Mouse (Mus musculus) forebrain, embryonic 12.5 days (tissue): ENCODE results near the gene AU018091. TPM values are rescaled to one million over a fixed set of nuclear protein-coding genes. Genes with fewer than 3 reads are reported as not detected.
"Not testable (repeated sequence)": the region's sequence is repeated elsewhere in the genome, so short reads cannot be mapped to it uniquely, and the experiment has no call there.

Experiments used
- ATAC-seq: fragments of 200-750 bp; cut with Nextera tagmentation; 2 replicates; pipeline ENCODE4 v1.8.0; 2017; ENCODE audit warnings: moderate TSS enrichment; ENCODE audit not compliant: low FRiP score
- H3K27ac ChIP-seq: fragments of 300-500 bp; sonication (generic); 2 replicates; pipeline ENCODE4 v1.5.1; 2016; ENCODE audit warnings: mild to moderate bottlenecking
- H3K27me3 ChIP-seq: fragments of 300-500 bp; sonication (generic); 2 replicates; pipeline ENCODE4 v1.6.1; 2016; ENCODE audit warnings: mild to moderate bottlenecking
- H3K36me3 ChIP-seq: fragments of 300-500 bp; sonication (generic); replicated peaks from 2 replicates; pipeline ENCODE4 v1.6.1; 2016; ENCODE audit warnings: mild to moderate bottlenecking
- H3K4me1 ChIP-seq: fragments of 300-500 bp; sonication (generic); 2 replicates; pipeline ENCODE4 v1.6.1; 2016
- H3K4me2 ChIP-seq: fragments of 300-500 bp; sonication (generic); 2 replicates; pipeline ENCODE4 v1.6.1; 2016; ENCODE audit warnings: mild to moderate bottlenecking, moderate library complexity
- H3K4me3 ChIP-seq: fragments of 300-500 bp; sonication (generic); replicated peaks from 2 replicates; pipeline ENCODE4 v1.5.1; 2016; ENCODE audit warnings: mild to moderate bottlenecking
- H3K9ac ChIP-seq: fragments of 300-500 bp; sonication (generic); 2 replicates; pipeline ENCODE4 v1.6.1; 2016; ENCODE audit warnings: mild to moderate bottlenecking
- H3K9me3 ChIP-seq: fragments of 300-500 bp; sonication (generic); 2 replicates; pipeline ENCODE4 v1.6.1; 2016
- WGBS: fragments of 180-500 bp; shearing (Covaris S2); methylation state at CpG from one replicate; pipeline ENCODE4 v1.1.7; 2016; 5-methylcytosine and 5-hydroxymethylcytosine counted together
- polyA plus RNA-seq: library from polyadenylated mRNA; unstranded; fragments of >200 nt; fragmentation: Nextera tagmentation; extraction: Ambion mirVana; gene quantifications from 2 replicates; pipeline ENCODE4 v1.2.1, GENCODE M21; 2016

AU018091 gene
- polyA plus RNA-seq, 1 experiment from 2014 or later, result 0.26 TPM

- Histone ChIP-seq H3K9me3 (no peaks in the 10 kb centered on the region), H3K36me3 (no peaks in the 10 kb centered on the region), H3K4me3 (no peak overlapping the region), H3K4me2 (no peak overlapping the region), H3K27ac (no peak overlapping the region), H3K9ac (no peak overlapping the region), H3K27me3 (no peaks in the 10 kb centered on the region), H3K4me1 (no peaks in the 10 kb centered on the region)
- WGBS, result 55% methylated on average over 11 of the region's 11 CpGs
- ATAC-seq, result no peak
Observed at GRCm38 (mm10) chr7:3198884-3199283, 29.9 kb upstream of the AU018091 start.

DNA sequence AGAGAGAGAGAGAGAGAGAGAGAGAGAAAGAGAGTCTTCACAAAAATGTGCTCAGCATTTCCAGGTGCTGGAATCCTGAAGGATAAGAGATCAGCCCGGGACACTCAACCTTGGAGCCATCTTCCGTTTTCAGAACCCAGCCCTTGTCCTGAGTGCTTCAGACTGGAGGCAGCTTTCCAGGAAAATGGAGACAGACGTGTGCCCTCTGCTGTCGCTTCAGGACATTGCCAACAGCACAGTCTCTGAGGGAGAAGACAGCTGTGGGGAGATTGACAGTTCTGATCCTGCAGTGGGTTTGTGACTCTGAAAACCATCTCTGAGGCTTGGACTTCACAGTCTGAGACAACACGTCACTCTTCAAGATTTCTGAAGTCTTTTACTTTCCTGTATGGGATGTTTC, 26.8 kb upstream of the AU018091 start:
- no peak for ATAC-seq
- no peak overlapping the region for H3K4me2 ChIP-seq
- 70% methylated on average over 5 of the region's 5 CpGs for WGBS

GRCm38 (mm10) chr7:3194531-3194930, 25.5 kb upstream of the AU018091 start:
- Histone ChIP-seq H3K27ac (no peak overlapping the region), H3K9me3 (0 out of 2 replicates have a peak, but pooled peaks cover 5% of the 10 kb centered on the region), H3K9ac (no peak overlapping the region), H3K36me3 (no peaks in the 10 kb centered on the region), H3K4me3 (no peak overlapping the region), H3K4me2 (no peak overlapping the region), H3K27me3 (no peaks in the 10 kb centered on the region), H3K4me1 (no peaks in the 10 kb centered on the region)
- ATAC-seq, result no peak
- WGBS, result 90% methylated on average over 4 of the region's 4 CpGs

More for the DNA sequence above, 26.8 kb upstream of the AU018091 start:
- no peaks in the 10 kb centered on the region for H3K27me3 ChIP-seq
- no peaks in the 10 kb centered on the region for H3K36me3 ChIP-seq
- no peak overlapping the region for H3K9ac ChIP-seq
- no peak overlapping the region for H3K27ac ChIP-seq
- H3K4me1 ChIP-seq, result no peaks in the 10 kb centered on the region
- no peak overlapping the region for H3K4me3 ChIP-seq
- H3K9me3 ChIP-seq, result 0 out of 2 replicates have a peak, but pooled peaks cover 5% of the 10 kb centered on the region

- H3K27me3 ChIP-seq, result no peaks in the 10 kb centered on the region
- H3K27ac ChIP-seq, result no peak overlapping the region
- H3K4me3 ChIP-seq, result no peak overlapping the region
- no peaks in the 10 kb centered on the region for H3K36me3 ChIP-seq
- WGBS, result 12% methylated on average over 6 of the region's 6 CpGs
- H3K9ac ChIP-seq, result no peak overlapping the region
- H3K4me1 ChIP-seq, result no peaks in the 10 kb centered on the region
- H3K4me2 ChIP-seq, result no peak overlapping the region
- 0 out of 2 replicates have a peak, but pooled peaks cover 5% of the 10 kb centered on the region for H3K9me3 ChIP-seq
- ATAC-seq, result no peak
Observed at GRCm38 (mm10) chr7:3193905-3194304, 24.9 kb upstream of the AU018091 start.

GRCm38 (mm10) chr7:3193049-3193632, 24.1 kb upstream of the AU018091 start:
- no peak overlapping the region for H3K4me3 ChIP-seq
- H3K9me3 ChIP-seq, result 0 out of 2 replicates have a peak, but pooled peaks cover 5% of the 10 kb centered on the region
- 79% methylated on average over 4 of the region's 4 CpGs for WGBS
- H3K27me3 ChIP-seq, result no peaks in the 10 kb centered on the region
- no peak overlapping the region for H3K27ac ChIP-seq
- no peak overlapping the region for H3K4me2 ChIP-seq
- H3K4me1 ChIP-seq, result no peaks in the 10 kb centered on the region
- H3K9ac ChIP-seq, result no peak overlapping the region
- no peak for ATAC-seq
- H3K36me3 ChIP-seq, result no peaks in the 10 kb centered on the region

- H3K27me3 ChIP-seq, result no peaks in the 10 kb centered on the region
- H3K9me3 ChIP-seq, result 0 out of 2 replicates have a peak, but pooled peaks cover 5% of the 10 kb centered on the region
- no peak overlapping the region for H3K4me3 ChIP-seq
- H3K4me1 ChIP-seq, result no peaks in the 10 kb centered on the region
- H3K4me2 ChIP-seq, result no peak overlapping the region
- ATAC-seq, result no peak
- no peak overlapping the region for H3K9ac ChIP-seq
- WGBS, result 88% methylated on average over 12 of the region's 12 CpGs
- no peak overlapping the region for H3K27ac ChIP-seq
- no peaks in the 10 kb centered on the region for H3K36me3 ChIP-seq
Observed at GRCm38 (mm10) chr7:3191971-3192498, 23.0 kb upstream of the AU018091 start.

DNA sequence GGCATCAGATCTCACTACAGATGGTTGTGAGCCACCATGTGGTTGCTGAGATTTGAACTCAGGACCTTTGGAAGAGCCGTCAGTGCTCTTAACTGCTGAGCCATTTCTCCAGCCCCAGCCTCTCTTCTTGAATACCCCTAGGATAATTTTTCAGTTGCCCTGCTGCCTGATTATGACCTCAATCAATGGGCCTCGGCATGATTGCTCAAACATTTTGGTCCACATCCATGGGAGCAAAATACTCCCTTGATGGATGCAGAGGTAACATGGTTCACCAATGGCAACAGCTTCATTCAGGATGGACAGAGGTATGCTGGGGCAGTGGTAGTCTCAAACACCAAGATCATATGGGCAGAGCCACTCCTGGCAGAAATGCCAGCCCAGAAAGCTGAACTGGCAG, 17.7 kb upstream of the AU018091 start:
- H3K4me3 ChIP-seq, H3K9me3 ChIP-seq, H3K4me1 ChIP-seq, H3K27me3 ChIP-seq, H3K27ac ChIP-seq, H3K9ac ChIP-seq, H3K4me2 ChIP-seq, ATAC-seq, H3K36me3 ChIP-seq: not testable (repeated sequence)
- 87% methylated on average over 2 of the region's 2 CpGs for WGBS

- H3K4me3 ChIP-seq, result no peak overlapping the region
- H3K4me2 ChIP-seq, result no peak overlapping the region
- no CpG with 5 or more reads among the region's 1 CpGs for WGBS
- no peaks in the 10 kb centered on the region for H3K9me3 ChIP-seq
- no peaks in the 10 kb centered on the region for H3K4me1 ChIP-seq
- no peak overlapping the region for H3K9ac ChIP-seq
- H3K36me3 ChIP-seq, result no peaks in the 10 kb centered on the region
- no peaks in the 10 kb centered on the region for H3K27me3 ChIP-seq
- ATAC-seq, result no peak
- H3K27ac ChIP-seq, result no peak overlapping the region
Observed at GRCm38 (mm10) chr7:3186136-3186535, 17.1 kb upstream of the AU018091 start.

GRCm38 (mm10) chr7:3184394-3184793, 15.4 kb upstream of the AU018091 start:
- WGBS, result 53% methylated on average over 4 of the region's 4 CpGs

GRCm38 (mm10) chr7:3180958-3181357, 12.0 kb upstream of the AU018091 start:
- H3K27ac ChIP-seq, H3K9ac ChIP-seq, H3K4me2 ChIP-seq, H3K4me3 ChIP-seq, H3K4me1 ChIP-seq, H3K36me3 ChIP-seq, H3K27me3 ChIP-seq, H3K9me3 ChIP-seq, ATAC-seq: not testable (repeated sequence)
- WGBS, result 92% methylated on average over 24 of the region's 24 CpGs

More at GRCm38 (mm10) chr7:3184394-3184793, 15.4 kb upstream of the AU018091 start:
- Histone ChIP-seq H3K4me3 (no peak overlapping the region), H3K9ac (no peak overlapping the region), H3K36me3 (no peaks in the 10 kb centered on the region), H3K4me2 (no peak overlapping the region), H3K27me3 (no peaks in the 10 kb centered on the region), H3K27ac (no peak overlapping the region), H3K4me1 (no peaks in the 10 kb centered on the region), H3K9me3 (no peaks in the 10 kb centered on the region)
- no peak for ATAC-seq

DNA sequence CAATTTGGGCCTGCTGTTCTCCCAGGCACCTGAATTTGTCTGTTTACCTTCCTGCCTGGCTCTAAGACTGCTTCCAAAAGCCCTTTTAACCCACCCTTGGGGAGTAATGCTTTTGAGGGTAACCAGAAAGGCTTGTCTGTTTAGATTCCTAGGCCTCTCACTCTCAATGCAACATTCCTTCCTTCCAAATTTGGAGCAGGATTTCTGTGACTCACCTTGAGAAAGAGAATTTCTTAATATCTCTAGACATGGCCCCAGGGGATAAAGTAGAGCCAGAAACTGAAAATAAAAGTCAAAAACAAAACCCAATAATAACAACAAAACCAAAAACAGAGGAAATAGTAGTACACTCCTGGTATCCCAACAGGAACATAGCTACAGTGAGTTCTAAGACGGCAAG, 707 bp downstream of the AU018091 start:
- no peaks in the 10 kb centered on the region for H3K27me3 ChIP-seq
- ATAC-seq, result no peak
- WGBS, result 89% methylated on average over 1 of the region's 1 CpGs
- no peak overlapping the region for H3K9ac ChIP-seq
- no peak overlapping the region for H3K27ac ChIP-seq
- H3K4me1 ChIP-seq, result no peaks in the 10 kb centered on the region
- no peaks in the 10 kb centered on the region for H3K9me3 ChIP-seq
- no peak overlapping the region for H3K4me2 ChIP-seq
- no peaks in the 10 kb centered on the region for H3K36me3 ChIP-seq
- no peak overlapping the region for H3K4me3 ChIP-seq

GRCm38 (mm10) chr7:3166270-3166669, 2.7 kb downstream of the AU018091 start:
- H3K36me3 ChIP-seq, result no peaks in the 10 kb centered on the region
- ATAC-seq, result no peak
- no peak overlapping the region for H3K27ac ChIP-seq
- no peaks in the 10 kb centered on the region for H3K4me1 ChIP-seq
- H3K9me3 ChIP-seq, result no peaks in the 10 kb centered on the region
- WGBS, result 95% methylated on average over 4 of the region's 4 CpGs
- H3K27me3 ChIP-seq, result no peaks in the 10 kb centered on the region
- no peak overlapping the region for H3K9ac ChIP-seq
- H3K4me3 ChIP-seq, result no peak overlapping the region
- H3K4me2 ChIP-seq, result no peak overlapping the region

DNA sequence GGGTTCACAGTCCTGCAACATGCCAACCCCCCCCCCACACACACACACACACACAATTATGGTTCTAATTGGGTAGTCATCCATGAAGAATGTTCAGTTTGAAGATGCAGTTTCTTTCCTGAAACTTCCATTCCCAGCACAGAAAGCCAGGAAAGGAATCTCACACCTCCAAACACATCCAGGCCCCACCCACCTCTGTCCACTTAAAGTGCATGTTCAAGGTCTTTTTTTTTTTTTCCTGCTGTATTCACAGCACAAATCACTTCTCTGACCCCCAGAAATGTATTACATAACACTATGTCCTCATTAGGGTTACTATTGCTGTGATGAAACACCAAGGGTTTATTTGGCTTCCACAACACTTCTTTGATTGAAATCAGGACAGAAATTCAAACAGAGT, 4.0 kb downstream of the AU018091 start:
- H3K36me3 ChIP-seq, result no peaks in the 10 kb centered on the region
- no peak overlapping the region for H3K4me2 ChIP-seq
- H3K4me1 ChIP-seq, result no peaks in the 10 kb centered on the region
- H3K9me3 ChIP-seq, result peaks cover under 1% of the 10 kb centered on the region; the same call in 1 of the 2 replicates
- H3K27ac ChIP-seq, result no peak overlapping the region
- ATAC-seq, result no peak
- no peak overlapping the region for H3K9ac ChIP-seq
- H3K27me3 ChIP-seq, result no peaks in the 10 kb centered on the region
- no peak overlapping the region for H3K4me3 ChIP-seq
